Mouse (Mus musculus) left cerebral cortex, adult 11 months (tissue): Measurements from ENCODE around the gene Slc4a4.

Source experiments
- DNase-seq: peaks from one replicate; pipeline ENCODE4 v3.0.0; 2022; ENCODE audit warnings: low spot score

Gene Slc4a4

DNA sequence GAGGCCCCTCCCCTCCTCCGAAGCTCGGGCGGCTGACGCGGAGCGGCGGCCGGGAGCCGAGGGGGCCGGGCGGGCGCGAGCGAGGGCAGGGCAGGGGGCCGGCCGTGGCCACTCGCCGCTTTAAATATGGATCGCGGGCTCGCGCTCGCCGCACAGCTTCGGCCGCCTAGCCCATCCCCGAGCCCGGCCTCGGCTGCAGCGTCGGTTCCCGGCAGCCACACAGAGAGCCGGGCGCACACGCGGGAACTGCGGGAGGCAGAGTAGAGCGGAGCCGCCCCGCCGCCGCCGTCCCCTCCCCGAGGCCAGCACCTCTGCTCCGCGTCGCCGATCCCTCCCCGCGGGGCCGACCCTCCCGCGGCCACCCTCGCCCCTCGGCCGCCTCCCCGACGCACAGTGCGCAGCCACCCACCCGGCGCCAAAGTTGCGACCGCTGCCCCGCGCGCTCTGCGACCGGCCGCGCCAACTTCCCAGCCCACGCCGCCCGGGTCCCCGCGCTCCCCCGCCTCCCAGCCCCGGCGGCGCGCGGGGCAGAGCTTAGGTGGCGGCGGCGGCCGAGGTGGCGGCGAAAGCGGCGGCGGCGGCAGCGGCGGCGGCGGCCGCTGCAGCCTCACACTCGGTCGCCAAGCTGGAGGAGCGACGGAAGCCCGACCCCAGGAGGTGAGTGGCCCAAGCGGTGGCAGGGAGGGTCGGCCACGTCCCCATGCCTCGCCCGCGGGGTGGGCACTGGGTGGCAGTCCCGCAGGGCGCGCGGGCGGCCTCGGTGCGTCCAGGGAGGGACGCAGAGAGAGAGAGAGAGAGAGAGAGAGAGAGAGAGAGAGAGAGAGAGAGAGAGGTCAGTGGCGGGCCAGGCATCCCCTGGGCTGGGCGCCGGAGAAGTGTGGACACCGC, at the start of gene Slc4a4:
TSS of gene Slc4a4 (plus strand) at position 151 of the 888 bp plus-strand sequence.
- no peak for DNase-seq

GRCm38 (mm10) chr5:88840080-88840798, 46.4 kb upstream of the Slc4a4 start:
- DNase-seq, result no peak

DNA sequence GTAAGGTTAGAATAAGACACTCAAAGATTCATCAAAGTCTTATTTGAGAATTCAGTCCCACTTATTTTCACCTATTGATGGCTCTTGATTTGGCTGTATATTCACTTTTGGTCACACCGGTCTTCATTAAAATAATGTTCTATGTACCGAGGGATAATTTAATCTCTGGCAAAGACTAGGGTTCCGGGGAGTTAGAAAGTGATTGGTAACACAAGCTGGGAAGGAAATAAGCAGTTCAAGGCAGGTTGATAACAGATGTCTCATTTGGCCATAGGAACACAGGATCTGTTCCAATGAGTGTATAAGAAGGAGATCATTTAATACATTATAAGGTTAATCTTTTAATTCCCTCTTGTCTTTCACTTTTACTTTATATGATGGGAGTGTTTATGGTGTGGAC, 29.3 kb upstream of the Slc4a4 start:
- DNase-seq, result no peak

- DNase-seq, result no peak
These were observed 28.8 kb upstream of the Slc4a4 start for GRCm38 (mm10) chr5:88857801-88858200.

DNA sequence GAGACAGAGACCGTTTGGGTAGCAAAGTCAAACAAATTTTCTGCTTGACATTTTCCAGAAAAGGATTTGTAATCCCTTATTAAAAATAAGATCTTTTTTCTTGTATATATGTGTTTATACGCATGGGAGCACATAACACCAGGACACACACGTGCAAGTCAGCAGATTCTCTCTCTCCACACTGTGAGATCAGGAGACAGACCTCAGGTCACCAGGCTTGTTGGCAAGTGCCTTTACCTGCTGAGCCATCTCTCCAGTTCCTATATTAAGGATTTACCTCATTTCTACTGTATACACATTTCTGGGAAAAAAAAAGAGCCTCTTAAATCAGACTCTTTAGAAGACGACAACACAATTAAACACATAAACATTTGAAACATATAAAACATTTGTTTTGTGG, 28.4 kb upstream of the Slc4a4 start:
- DNase-seq, result no peak

DNA sequence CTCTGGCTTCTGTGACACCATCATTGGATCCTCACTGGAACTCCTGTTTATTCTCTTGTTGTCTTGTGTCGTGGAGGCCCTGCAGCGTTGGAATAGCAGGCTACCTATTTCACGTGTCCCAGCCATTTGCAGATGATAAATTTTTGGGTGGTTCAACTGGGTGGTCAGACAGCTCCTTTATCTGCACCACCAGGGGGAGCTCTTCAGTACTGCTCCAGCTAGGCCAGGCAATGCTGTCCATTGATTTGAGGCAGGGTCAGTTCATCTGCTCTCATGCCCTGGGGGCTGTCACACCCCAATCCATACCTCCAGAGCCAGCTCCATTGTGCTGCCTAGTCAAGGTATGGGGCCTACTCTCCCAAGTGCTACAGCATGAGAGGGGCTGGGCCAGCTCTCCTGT, 24.5 kb upstream of the Slc4a4 start:
- DNase-seq, result no peak

- no peak for DNase-seq
These were observed 23.8 kb upstream of the Slc4a4 start for GRCm38 (mm10) chr5:88862794-88863193.

GRCm38 (mm10) chr5:88884101-88884500, 2.5 kb upstream of the Slc4a4 start:
- no peak for DNase-seq

GRCm38 (mm10) chr5:88885503-88885902, 1.1 kb upstream of the Slc4a4 start:
- DNase-seq, result no peak

DNA sequence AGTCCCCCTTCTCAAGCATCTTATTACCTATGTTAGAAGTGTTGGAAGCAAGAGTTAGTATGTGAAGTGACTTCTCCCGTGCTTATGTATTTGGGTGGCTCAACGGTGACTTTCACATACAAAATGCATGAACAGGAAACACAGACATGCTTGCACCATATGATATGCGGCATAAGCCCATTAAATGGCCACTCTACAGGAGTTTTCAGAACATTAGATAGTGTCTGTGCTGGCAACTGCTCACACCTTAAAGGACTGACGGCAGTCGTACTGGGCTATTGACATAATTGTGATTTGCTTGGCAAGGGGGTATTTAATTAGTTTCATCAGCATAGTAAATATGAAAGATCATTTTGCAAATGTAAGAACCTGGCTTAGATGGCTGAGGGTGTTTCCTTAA, 674 bp upstream of the Slc4a4 start:
- DNase-seq, result no peak

DNA sequence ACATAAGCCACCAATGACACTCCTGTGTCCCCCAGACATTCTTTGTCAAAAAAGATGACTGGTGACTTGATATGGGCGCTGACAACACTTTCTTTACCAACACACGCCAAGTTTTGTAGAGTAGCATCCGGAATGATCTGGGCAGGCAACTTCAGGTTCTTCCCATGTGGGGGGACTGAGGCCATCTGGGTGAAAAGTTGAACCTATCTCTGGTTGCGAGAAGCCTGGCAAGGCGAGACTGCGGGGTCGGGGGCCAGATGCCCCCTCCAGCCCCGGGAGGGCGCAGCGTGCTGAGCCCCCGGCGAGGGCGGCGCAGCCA, 310 bp upstream of the Slc4a4 start:
- DNase-seq, result no peak

DNA sequence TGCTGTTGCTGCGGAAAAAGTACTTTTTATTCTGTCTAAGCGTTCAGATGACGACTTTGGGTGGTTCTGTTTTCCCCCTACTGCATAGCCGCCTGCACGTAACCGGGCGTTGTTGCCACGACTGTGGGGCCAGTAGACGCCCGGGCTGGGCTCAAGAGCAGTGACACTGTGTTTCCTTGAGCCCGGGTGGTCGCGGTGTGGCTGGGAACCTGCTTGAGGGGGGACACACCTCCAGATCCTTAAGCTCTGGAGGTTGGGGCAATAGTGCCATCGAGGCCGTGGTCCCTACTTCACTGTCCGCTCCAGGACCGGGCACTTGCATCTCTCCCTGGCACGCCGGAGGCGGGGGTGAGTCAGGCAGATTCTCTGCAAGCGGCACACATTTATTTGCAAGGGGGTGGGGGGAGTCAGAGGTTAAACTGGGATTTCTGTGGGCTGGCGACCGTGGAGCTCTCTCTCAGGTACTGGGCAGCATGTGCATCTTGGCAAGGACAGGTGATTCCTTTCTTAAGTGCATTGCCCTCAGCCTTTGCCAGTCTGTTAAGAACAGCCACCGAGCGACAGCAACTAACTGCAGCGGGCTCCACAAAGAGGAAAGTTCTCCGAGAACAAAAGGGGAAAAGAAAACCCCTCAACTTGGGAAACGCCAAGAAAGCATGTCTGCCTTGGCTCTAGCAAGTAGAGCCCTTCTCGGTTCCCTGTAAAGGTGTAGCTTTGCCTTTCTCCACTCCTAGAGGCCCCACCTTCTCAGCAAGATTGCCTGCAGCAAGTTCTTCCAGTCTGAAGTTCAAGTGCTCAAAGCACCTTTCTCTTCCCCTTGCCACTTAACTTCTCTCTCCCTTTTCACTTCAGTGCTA, 1.2 kb downstream of the Slc4a4 start:
- no peak for DNase-seq

DNA sequence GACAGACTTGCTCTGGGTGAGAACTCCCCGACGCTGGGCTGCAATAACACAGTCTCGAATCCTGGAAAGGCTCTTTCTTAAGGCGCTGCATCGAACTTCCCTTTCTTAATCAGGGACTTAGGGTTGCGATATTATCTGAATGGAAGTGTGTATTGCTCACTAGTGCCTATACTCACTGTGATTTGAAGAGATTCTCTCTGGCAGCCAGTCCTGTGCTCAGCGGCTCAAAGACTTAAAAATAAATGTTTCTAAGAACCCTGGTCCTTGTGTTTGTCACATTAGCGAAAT, 1.7 kb downstream of the Slc4a4 start:
- DNase-seq, result no peak

DNA sequence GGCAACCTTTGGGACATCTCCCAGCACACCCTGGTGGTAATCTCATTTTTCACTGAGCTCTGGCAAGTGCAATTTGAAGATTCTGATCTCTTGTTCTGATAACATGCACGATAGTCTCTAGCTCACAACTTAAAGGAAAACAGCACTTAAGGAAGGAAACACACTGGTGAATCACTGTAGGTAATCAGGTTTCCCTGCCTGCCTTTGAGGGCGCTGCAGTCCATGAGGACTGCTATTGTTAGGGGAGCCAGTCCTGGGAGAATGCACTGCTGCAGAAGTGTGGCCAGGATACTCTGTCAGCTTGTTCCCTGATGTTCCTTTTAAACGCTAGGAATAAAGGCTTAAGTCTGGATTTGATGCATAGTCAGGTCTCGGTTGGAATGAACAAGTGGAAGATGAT, 2.7 kb downstream of the Slc4a4 start:
- no peak for DNase-seq

GRCm38 (mm10) chr5:88890146-88890545, 3.5 kb downstream of the Slc4a4 start:
- DNase-seq, result no peak

DNA sequence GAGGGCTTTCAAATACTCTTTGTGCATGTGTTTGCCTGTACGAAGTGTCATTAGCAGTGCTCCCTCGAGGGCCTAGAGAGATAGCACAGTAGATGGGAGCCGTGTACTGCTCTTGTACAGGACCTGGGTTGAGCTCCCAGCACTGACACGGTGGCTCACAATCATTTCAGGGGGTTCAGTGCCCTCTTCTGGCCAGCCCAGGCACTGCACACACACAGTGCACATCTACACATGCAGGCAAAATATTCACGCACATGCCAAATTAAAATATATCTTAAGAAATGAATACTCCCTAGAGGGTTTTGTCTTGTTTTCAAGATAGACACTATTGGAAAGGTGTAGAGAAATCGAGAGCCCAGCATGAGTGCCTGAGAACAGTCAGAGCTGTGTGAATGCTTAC, 10.0 kb downstream of the Slc4a4 start:
- DNase-seq, result no peak

DNA sequence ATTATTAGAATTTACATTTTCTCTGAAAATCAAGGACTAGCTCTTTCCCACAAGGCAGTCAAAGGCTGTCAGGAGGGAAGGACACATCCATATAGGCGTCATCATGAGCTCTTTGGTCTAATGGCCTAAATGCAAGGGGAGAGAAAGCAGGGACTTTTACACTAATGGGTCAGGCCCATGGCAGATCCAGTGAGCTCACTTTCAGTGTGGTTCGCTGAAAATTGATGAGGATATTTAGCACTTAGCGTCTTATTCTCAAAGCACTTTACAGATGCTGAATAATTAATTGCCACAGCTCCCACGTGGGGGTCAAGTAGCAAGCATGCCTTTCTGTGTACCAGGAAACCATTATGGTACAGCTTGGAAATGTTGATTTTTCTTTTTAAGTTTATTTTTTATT, 16.5 kb downstream of the Slc4a4 start:
- DNase-seq, result no peak

- DNase-seq, result no peak
These were observed 16.9 kb downstream of the Slc4a4 start for GRCm38 (mm10) chr5:88903526-88903925.

DNA sequence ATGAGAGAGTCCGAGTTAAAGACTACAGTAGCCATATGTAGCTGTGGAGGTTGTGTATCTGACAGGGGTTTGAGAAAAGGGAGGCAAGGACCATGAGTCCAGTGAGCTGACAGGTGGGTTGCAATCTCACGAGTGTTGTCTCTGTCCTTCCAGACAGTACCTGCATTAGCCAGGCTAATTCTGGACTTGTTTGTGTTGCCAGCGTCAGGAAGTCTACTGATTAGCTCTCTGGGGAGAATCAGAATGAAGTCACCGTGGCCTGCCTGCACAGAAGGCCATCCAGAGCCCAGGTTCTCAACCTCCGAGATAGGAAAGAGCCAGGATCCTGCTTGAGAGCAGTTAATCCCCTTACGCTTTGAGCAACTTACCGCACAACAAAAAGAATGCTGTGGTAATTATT, 18.2 kb downstream of the Slc4a4 start:
- no peak for DNase-seq

DNA sequence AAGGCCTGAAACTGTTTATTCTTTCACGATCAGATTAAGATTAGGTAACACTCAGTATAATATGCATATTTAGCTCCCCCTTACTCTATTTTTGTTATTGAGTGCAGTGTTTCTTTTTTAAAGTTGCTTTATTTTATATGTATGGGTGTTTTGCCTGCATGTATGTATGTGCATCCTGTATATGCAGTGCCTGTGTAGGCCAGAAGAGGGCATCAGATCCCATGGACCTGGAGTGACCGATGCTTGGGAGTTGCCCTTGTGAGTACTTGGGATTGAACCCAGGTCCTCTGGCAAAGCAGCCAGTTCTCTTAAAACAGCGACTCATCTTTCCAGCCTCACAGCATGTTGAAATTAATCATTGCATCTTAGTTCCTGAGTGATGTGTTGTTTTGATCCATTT, 21.0 kb downstream of the Slc4a4 start:
- DNase-seq, result no peak

DNA sequence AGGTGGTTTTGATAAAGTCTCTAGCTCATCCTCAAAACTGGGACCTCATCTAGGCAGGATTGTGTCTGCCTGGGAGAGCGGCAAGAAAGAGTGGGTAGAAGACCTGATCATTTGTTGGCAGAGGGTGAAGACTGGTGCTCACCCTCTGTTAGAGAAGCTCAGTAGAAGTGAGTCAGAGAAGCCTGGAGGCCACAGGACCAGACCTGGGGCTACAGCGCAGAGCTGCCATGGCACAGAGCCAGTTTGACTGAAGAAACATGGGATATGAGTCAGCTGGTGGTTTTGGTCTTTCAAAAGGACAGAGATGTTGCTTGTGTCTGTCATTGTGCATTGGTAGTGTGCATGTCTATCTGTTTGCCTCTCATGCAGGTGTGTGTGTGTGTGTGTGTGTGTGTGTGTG, 26.0 kb downstream of the Slc4a4 start:
- DNase-seq, result no peak

DNA sequence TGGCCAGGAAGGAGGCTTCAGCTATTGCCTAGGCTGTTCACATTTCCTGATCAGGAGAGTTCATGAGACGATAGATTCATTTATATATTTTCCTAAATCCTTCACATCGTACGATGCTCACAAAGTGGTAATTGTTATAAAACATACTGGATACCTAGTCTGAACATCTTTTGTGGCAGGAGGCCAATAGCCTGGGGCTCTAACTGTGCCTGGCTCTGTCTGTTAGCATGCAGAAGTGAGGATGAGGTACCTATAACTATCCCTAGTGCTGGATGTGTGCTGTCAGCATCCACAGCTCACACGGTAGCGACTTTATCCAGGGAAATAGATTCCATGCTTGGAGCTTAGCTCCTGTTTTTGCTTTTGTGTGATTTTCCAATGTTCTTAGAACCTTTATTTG, 28.5 kb downstream of the Slc4a4 start:
- DNase-seq, result no peak

GRCm38 (mm10) chr5:88916501-88916971, 29.9 kb downstream of the Slc4a4 start:
- DNase-seq, result no peak
